Mouse (Mus musculus): ENCODE measurements around the gene Bcl2a1a. TPM values are rescaled to one million over a fixed set of nuclear protein-coding genes. Genes with fewer than 3 reads are reported as not detected.
"Not testable (repeated sequence)": the region's sequence is repeated elsewhere in the genome, so short reads cannot be mapped to it uniquely, and the experiment has no call there.

Bcl2a1a gene
- polyA plus RNA-seq, 1 experiment from 2014 or later = not detected

DNA sequence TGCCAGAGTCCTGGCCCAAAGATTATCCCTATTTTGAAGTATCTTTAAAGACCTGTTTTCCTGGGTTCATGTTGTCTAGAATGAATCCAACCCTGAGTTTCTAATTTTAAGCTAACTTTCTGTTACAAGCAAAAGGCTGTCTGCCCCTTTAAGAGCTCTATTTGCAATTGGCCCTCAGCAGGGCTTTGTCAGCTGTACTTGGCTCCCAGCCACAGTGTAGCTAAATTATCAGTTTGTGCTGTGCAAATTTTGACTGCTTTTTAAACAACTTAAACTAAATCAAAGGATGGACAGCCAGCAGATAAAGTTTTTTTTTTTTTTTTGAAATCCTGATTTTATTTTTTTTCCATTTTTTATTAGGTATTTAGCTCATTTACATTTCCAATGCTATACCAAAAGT, 44.8 kb downstream of the Bcl2a1a start:
- not testable (repeated sequence) for H3K36me3 ChIP-seq (ENCODE audit: poor library complexity, severe bottlenecking); H3K27ac ChIP-seq; H3K4me2 ChIP-seq; H3K9me3 ChIP-seq (replicated peaks); H3K4me3 ChIP-seq; H3K9ac ChIP-seq; ATAC-seq; H3K27me3 ChIP-seq; H3K4me1 ChIP-seq

Other genes starting within 250 kb of the Bcl2a1a start
- gene Mthfsl, start 236.6 kb upstream of the Bcl2a1a start, polyA plus RNA-seq (2015; fragmentation: Nextera tagmentation; extraction: Ambion mirVana) = 32.8 and 35.3 TPM in 2 replicates
- gene Bcl2a1d, start 225.0 kb upstream of the Bcl2a1a start, polyA plus RNA-seq (2015; fragmentation: Nextera tagmentation; extraction: Ambion mirVana) = not detected in 2 replicates
- 0.17 and 0.20 TPM in 2 replicates for gene Trim43c, start 117.7 kb upstream of the Bcl2a1a start, polyA plus RNA-seq (2015; fragmentation: Nextera tagmentation; extraction: Ambion mirVana)
- gene Trim43b, start 135.9 kb downstream of the Bcl2a1a start, polyA plus RNA-seq (2015; fragmentation: Nextera tagmentation; extraction: Ambion mirVana) = not detected in 2 replicates
- gene Bcl2a1b, start 242.3 kb downstream of the Bcl2a1a start, polyA plus RNA-seq (2015; fragmentation: Nextera tagmentation; extraction: Ambion mirVana) = not detected in 2 replicates
- gene Gm29094, start 242.5 kb downstream of the Bcl2a1a start, polyA plus RNA-seq (2015; fragmentation: Nextera tagmentation; extraction: Ambion mirVana) = not detected in 2 replicates

Measured in forebrain, embryonic 13.5 days (tissue).